Mouse (Mus musculus) intestine, embryonic 14.5 days (tissue): ENCODE results near the gene Pnma3. TPM values are rescaled to one million over a fixed set of nuclear protein-coding genes. Genes with fewer than 3 reads are reported as not detected.
A peak's percentile ranks its signal among the peaks of the same experiment; 100 is the strongest.

ENCODE experiments used
- ATAC-seq: fragments of 200-750 bp; cut with Nextera tagmentation; replicated peaks from 2 replicates; pipeline ENCODE4 v1.8.0; 2017; ENCODE audit warnings: low read depth, moderate number of reproducible peaks, moderate TSS enrichment, moderate library complexity; ENCODE audit not compliant: low FRiP score, low TSS enrichment
- DNase-seq: peaks from one replicate; pipeline ENCODE4 v3.0.0-alpha.2; 2018; ENCODE audit warnings: low spot score
- H3K27ac ChIP-seq: fragments of 300-500 bp; sonication (generic); 2 replicates; pipeline ENCODE4 v1.5.1; 2014; ENCODE audit warnings: low read depth, mild to moderate bottlenecking, control low read depth
- H3K27me3 ChIP-seq: fragments of 300-500 bp; sonication (generic); replicated peaks from 2 replicates; pipeline ENCODE4 v1.6.1; 2014; ENCODE audit warnings: low read length, control low read depth; ENCODE audit not compliant: control insufficient read depth, insufficient read depth
- H3K36me3 ChIP-seq: fragments of 300-500 bp; sonication (generic); 2 replicates; pipeline ENCODE4 v1.6.1; 2014; ENCODE audit warnings: low read length, control low read depth; ENCODE audit not compliant: control insufficient read depth, insufficient read depth
- H3K4me1 ChIP-seq: fragments of 300-500 bp; sonication (generic); replicated peaks from 2 replicates; pipeline ENCODE4 v1.6.1; 2014; ENCODE audit warnings: low read length, control low read depth, mixed read lengths; ENCODE audit not compliant: control insufficient read depth, insufficient read depth
- H3K4me2 ChIP-seq: fragments of 300-500 bp; sonication (generic); 2 replicates; pipeline ENCODE4 v1.6.1; 2014; ENCODE audit warnings: low read length
- H3K4me3 ChIP-seq: fragments of 300-500 bp; sonication (generic); 2 replicates; pipeline ENCODE4 v1.5.1; 2014; ENCODE audit warnings: low read depth, low read length, control low read depth, mixed read lengths
- H3K9ac ChIP-seq: fragments of 300-500 bp; sonication (generic); 2 replicates; pipeline ENCODE4 v1.6.1; 2014; ENCODE audit warnings: mild to moderate bottlenecking, low read length
- H3K9me3 ChIP-seq: fragments of 300-500 bp; sonication (generic); 2 replicates; pipeline ENCODE4 v1.6.1; 2016; ENCODE audit warnings: low read length, control low read depth; ENCODE audit not compliant: control insufficient read depth
- WGBS: fragments of 180-500 bp; shearing (Covaris S2); extraction: QIAGEN DNeasy Blood & Tissue Kit; methylation state at CpG from one replicate; pipeline ENCODE4 v1.1.7; 2014; 5-methylcytosine and 5-hydroxymethylcytosine counted together
- polyA plus RNA-seq: library from polyadenylated mRNA; unstranded; fragments of >200 nt; fragmentation: Nextera tagmentation; extraction: Ambion mirVana; gene quantifications from 2 replicates; pipeline ENCODE4 v1.2.1, GENCODE M21; 2014

Pnma3 gene
- polyA plus RNA-seq: 0.19 and 0.20 TPM in 2 replicates

DNA sequence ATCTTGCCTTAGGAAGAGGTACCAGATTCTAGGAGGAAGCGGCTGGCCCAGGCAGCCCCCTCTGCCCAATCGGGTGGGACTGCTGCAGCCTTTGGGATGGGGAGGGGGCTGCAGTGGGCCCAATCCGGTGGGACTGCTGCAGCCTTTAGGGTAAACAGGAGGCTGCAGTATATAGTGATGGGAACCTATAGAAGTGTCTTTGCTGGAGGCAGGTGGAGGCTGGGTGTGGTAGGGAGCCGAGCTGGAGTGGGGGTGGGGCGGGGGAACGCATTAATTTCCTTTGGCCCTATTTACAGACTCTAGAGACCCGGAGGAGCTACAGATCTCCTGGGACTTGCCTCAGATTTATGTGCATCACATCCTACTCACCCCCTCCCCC, at the start of gene Pnma3:
TSS of gene Pnma3 (plus strand) at position 373 of the 379 bp plus-strand sequence.
- 0 out of 2 replicates have a peak, but pooled peaks have one; percentile 27 for ATAC-seq
- Histone ChIP-seq H3K9ac (no peak within 1 kb of the TSS), H3K4me1 (no peaks in the 10 kb centered on the region)

DNA sequence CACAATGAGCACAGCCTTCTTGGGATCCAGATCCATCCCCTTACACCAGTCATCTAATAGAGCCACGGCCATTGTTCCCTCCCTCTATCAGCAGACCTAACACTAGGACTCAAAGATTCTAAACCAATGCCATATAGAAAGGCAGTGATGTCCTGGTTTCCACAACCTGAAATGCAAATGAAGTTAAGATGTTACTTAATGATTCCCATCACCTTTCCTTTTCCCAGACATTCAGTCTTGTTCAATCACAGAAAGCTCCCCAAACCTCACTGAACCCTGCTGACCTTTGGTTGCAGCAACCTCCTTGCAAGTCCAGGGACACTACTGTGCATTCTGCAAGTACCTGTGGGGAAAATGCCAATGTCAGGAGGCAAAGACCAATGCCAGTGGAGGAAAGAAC, 27.6 kb upstream of the Pnma3 start, which contains the start of gene Pnma5:
TSS of gene Pnma5 (minus strand) at position 101 of the 400 bp plus-strand sequence.
- Histone ChIP-seq H3K4me2 (no peak within 1 kb of the TSS), H3K36me3 (no peaks in the 10 kb centered on the region), H3K9ac (no peak within 1 kb of the TSS), H3K4me3 (no peak within 1 kb of the TSS), H3K4me1 (no peaks in the 10 kb centered on the region), H3K9me3 (no peaks in the 10 kb centered on the region), H3K27ac (no peak within 1 kb of the TSS), H3K27me3 (no peaks in the 10 kb centered on the region)
- DNase-seq (no peak), ATAC-seq (no peak)
- 68% methylated on average over 1 of the region's 1 CpGs for WGBS

More for the DNA sequence above, at the start of gene Pnma3:
- Histone ChIP-seq H3K9me3 (no peaks in the 10 kb centered on the region), H3K4me2 (peak within 1 kb of the TSS; percentile 41), H3K27me3 (0 out of 2 replicates have a peak, but pooled peaks cover 2% of the 10 kb centered on the region), H3K36me3 (no peaks in the 10 kb centered on the region), H3K27ac (no peak within 1 kb of the TSS), H3K4me3 (peak within 1 kb of the TSS; percentile 15; the same call in 1 of the 2 replicates)
- whole genome bisulfite sequencing: 32% methylated on average over 7 of the region's 7 CpGs
- DNase-seq: no peak

DNA sequence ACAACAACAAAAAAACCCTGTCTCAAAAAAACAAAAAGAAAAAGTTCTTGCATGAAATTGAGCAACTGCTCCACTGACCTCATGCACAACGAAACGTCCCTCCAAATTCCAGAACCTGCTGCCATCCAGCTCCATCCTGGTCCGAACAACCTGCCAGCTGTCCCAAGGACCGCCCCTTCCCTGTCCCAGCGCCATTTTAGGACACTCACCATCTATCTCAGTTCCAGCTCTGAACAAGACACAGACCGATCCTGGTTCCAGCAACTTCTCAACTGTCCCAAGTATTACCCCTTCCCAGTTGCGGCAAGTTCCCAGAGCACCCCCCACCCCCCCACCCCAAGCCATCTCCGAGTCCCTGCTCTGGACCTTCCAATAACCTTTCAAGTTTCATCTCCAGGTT, 25.8 kb upstream of the Pnma3 start:
- Histone ChIP-seq H3K9ac (no peak overlapping the region), H3K9me3 (no peaks in the 10 kb centered on the region), H3K4me1 (no peaks in the 10 kb centered on the region), H3K4me3 (no peak overlapping the region), H3K27me3 (no peaks in the 10 kb centered on the region), H3K27ac (no peak overlapping the region), H3K36me3 (no peaks in the 10 kb centered on the region), H3K4me2 (no peak overlapping the region)
- ATAC-seq (no peak), DNase-seq (no peak)
- WGBS: 89% methylated on average over 8 of the region's 8 CpGs

DNA sequence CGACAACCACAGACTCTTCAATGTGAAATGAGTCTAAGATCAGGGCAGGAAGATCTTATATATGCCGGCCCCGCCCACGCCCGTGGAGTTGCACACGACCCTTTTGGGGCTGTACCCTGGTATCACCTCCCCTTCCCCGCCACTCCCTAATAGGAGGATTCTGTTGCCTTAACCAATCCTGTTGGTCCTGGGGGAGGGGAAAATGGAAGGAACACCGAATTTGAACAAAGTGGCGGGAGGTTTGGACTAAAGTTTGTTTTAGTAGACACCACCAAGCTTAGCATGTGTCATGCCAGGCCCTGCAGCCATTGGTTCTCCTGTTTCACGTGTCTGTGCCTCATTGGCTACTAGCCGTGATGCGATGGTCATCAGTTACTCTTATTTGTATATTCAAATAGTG, 24.9 kb upstream of the Pnma3 start:
- no peak overlapping the region for H3K27ac ChIP-seq
- ATAC-seq (no peak), DNase-seq (no peak)
- no peak overlapping the region for H3K4me2 ChIP-seq
- H3K27me3 ChIP-seq: no peaks in the 10 kb centered on the region
- H3K36me3 ChIP-seq: no peaks in the 10 kb centered on the region
- WGBS: 85% methylated on average over 12 of the region's 12 CpGs
- H3K4me1 ChIP-seq: no peaks in the 10 kb centered on the region
- no peak overlapping the region for H3K4me3 ChIP-seq
- H3K9me3 ChIP-seq: no peaks in the 10 kb centered on the region
- no peak overlapping the region for H3K9ac ChIP-seq

DNA sequence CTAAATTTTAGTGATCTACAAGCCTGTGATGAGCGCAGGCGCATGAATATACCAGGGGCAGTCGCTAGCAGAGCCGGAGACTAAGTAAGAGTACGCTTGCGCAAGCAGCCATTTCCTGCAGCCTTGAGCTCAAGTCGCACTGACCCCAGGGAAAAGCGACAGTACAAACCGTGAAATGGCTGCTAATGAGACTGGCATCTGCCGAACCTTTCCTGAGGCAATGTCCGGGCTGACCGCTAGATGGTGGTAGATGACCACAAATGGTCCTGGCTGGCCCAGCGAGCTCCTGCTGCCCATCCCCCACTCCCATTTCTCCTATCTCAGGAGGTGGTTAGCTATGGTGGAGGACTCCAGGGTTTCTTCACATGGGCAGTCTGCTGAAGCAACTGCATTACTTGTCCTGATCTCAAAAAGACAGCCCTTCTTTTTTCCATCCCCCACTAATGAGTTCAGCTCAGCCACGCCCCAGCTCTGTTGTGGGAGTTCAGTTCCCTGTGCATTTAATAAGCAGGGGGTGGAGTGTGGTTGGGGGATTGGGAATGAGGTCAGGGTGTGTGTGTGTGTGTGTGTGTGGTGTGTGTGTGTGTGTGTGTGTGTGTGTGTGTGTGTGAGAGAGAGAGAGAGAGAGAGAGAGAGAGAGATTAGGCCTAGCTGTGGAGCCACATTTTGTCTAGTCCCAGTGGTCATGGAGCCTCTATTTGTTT, 10.6 kb upstream of the Pnma3 start:
- no peaks in the 10 kb centered on the region for H3K36me3 ChIP-seq
- ATAC-seq: peak; percentile 87
- no peak overlapping the region for H3K4me3 ChIP-seq

DNA sequence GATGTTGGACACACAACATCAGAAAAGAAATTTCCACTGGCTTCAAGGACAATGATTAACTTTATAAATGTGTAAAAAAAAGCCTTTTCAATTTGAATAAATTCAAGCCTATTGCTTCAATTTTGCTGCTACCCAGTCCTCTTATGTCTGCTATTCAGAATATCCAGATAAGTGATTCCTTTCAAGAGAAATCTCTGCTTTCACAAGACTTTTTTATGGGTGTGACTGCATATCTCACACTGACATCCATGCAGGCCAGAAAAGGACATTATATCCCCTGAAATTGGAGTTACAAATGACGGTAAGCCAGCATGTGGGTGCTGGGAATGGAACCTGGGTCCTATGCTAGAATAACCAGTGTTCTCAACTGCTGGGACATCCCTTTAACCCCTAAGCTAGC, 3.1 kb upstream of the Pnma3 start:
- Histone ChIP-seq H3K4me3 (no peak overlapping the region), H3K4me1 (no peaks in the 10 kb centered on the region), H3K27me3 (0 out of 2 replicates have a peak, but pooled peaks cover 2% of the 10 kb centered on the region), H3K4me2 (no peak overlapping the region), H3K27ac (no peak overlapping the region), H3K36me3 (no peaks in the 10 kb centered on the region), H3K9me3 (no peaks in the 10 kb centered on the region), H3K9ac (no peak overlapping the region)
- ATAC-seq (no peak), DNase-seq (no peak)
- 79% methylated on average over 1 of the region's 1 CpGs for WGBS

More for the DNA sequence above, 10.6 kb upstream of the Pnma3 start:
- Histone ChIP-seq H3K27me3 (no peaks in the 10 kb centered on the region), H3K9ac (no peak overlapping the region), H3K9me3 (no peaks in the 10 kb centered on the region), H3K4me2 (peak overlapping the region; percentile 15; the same call in 1 of the 2 replicates), H3K27ac (no peak overlapping the region), H3K4me1 (no peaks in the 10 kb centered on the region)
- peak; percentile 96 for DNase-seq
- WGBS: 11% methylated on average over 14 of the region's 14 CpGs

DNA sequence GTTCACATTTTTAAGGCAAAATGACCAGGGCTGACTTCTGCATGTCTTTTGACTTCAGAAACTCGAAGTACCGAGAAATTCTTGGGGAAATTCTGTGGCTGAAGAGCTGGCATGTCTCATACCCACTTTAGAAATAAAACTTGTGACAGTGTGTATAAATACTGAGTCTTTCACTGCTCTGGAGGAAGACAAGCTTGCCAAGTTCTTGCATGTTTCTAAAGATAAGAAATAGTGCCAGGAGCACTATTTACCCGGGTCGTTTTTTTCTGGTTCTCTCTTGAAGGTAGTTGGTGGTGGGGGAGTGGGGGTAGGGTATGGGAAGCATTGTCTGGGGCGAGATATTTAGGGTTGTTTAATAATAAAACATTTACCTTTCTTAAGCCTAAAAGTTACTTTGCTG, 2.3 kb upstream of the Pnma3 start:
- Histone ChIP-seq H3K36me3 (no peaks in the 10 kb centered on the region), H3K27me3 (0 out of 2 replicates have a peak, but pooled peaks cover 2% of the 10 kb centered on the region), H3K4me3 (no peak overlapping the region), H3K27ac (no peak overlapping the region), H3K4me1 (no peaks in the 10 kb centered on the region), H3K9ac (no peak overlapping the region), H3K9me3 (no peaks in the 10 kb centered on the region), H3K4me2 (no peak overlapping the region)
- 39% methylated on average over 5 of the region's 5 CpGs for WGBS
- DNase-seq (no peak), ATAC-seq (no peak)

DNA sequence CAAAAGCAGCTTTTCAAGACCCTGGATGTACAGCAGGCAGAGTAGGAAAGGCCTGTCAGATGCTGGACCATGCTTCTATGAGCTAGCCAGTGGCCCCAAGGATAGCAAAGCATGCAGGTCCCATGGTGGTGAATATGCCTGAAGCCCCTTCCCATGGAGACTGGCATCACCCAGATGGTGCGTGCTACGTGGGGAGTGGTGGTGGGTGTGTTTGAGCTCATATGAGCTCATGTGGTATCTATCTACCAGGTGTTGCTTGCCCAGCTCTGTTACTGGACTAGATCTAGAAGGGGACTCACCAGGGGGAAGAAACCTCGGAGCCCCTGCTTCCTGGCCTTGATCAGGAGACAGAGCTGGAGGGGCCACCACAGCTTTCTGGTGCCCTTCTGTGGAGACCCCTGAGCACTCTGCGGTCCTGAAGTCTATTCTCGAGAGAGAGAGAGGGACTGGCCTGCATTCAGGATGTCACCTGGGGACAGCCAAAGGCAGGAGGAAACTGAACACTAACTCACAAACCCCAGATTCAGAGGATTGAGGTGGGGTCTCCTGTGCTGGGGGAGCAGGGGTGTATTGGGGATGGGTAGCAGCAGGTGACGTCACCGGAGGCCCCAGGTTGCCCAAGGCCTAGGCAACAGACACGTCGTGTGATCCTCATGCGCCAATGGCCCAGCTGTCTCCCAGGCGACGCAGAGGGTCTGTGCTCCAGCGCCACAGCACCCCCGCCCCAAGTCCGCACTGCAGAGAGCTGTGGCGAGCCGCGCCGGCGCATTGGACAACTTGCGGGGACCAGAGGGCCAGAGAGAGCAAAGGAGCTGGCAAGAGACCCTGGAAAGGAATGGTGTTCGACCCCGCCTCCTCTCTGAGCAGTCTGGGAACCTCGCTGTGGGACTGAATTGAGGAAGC, 824 bp upstream of the Pnma3 start:
- DNase-seq: no peak
- no peaks in the 10 kb centered on the region for H3K4me1 ChIP-seq
- no peak for ATAC-seq

More for the DNA sequence above, 824 bp upstream of the Pnma3 start:
- Histone ChIP-seq H3K4me3 (peak overlapping the region; percentile 15; the same call in 1 of the 2 replicates), H3K9me3 (no peaks in the 10 kb centered on the region), H3K9ac (no peak overlapping the region), H3K36me3 (no peaks in the 10 kb centered on the region), H3K4me2 (peak overlapping the region; percentile 41), H3K27ac (no peak overlapping the region), H3K27me3 (0 out of 2 replicates have a peak, but pooled peaks cover 2% of the 10 kb centered on the region)
- WGBS: 29% methylated on average over 24 of the region's 24 CpGs
